Mouse (Mus musculus): ENCODE measurements around the gene Mtmr2. TPM values are rescaled to one million over a fixed set of nuclear protein-coding genes. Genes with fewer than 3 reads are reported as not detected.

Gene Mtmr2
- total and polyA plus RNA-seq, 3 experiments: 47.1 to 95.8 (median 75.2) TPM

DNA sequence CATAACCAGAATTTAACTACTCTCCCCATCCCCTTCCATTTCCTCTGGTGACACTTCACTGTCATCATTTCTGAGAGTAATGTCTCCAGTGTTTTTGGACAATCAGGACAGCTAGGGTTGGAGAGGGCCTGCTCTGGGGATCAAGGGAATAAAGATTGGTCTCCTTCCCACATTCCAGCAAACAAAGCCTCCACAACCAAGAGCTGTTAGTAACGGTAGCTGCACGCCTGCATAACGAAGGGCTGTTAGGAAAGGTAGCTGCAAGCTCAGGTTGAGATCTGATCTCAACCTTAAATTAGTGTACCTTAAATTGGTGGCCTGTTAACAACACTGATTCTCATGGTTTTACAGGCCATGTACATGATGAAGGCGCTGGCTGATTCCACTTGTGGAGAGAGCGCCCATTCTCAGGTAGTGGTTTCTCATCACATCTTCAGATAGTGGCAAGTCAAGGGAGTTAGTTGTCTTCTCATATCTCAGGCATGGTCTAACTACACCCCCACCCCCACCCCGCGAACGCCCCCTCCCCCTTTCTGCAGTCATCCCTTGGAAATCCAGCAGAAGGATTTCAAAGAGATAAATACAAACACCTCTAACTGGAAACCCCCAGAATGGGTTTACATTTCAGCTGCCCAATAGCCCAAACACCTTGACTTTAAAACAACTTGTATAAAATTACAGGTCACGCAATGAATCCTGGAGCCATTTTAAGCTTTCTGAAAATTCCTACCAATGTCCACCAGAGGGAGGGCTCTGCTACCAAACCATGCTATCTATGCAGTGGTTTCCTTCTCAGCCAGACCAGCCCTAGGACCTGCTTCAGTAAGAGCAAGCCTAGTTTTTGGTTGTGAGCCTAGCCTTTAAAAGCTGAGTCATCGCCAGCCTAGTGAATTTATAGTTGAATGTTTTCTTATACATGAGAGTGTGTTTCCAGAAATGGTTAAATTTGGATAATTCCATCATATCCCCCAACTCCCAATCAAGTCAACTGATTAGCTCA lies 100.6 kb downstream of the Mtmr2 start (continued):
- TF ChIP-seq JUND (IDR thresholded peaks at IDR 0.05; ENCODE audit: low read depth, low read length) (no peak), GATA1 (IDR thresholded peaks at IDR 0.05; ENCODE audit: low read depth, low read length) (peak; percentile 60; the same call in 1 of the 2 replicates), ETS1 (IDR thresholded peaks at IDR 0.05; ENCODE audit: low read depth, low read length) (no peak), USF2 (IDR thresholded peaks at IDR 0.05; ENCODE audit: borderline replicate concordance in 1 of 2, insufficient read depth in 1 of 2, low read depth in 1 of 2, low read length in 2 of 2) (no peak), KAT2A (conservative IDR thresholded peaks at IDR 0.05; ENCODE audit: low read depth, low read length) (no peak), MXI1 (IDR thresholded peaks at IDR 0.05; ENCODE audit: low read depth, low read length) (no peak), POLR2AphosphoS5 (IDR thresholded peaks at IDR 0.05; ENCODE audit: borderline replicate concordance, low read depth, low read length) (no peak), ZC3H11A (IDR thresholded peaks at IDR 0.05; ENCODE audit: low read depth, low read length) (peak; percentile 92), NELFE (IDR thresholded peaks at IDR 0.05; ENCODE audit: low read depth, low read length) (no peak), HCFC1 (IDR thresholded peaks at IDR 0.05; ENCODE audit: low read depth, low read length) (0 out of 2 replicates have a peak, but pooled peaks have one; percentile 8), TBP (IDR thresholded peaks at IDR 0.05; ENCODE audit: low read depth, low read length) (0 out of 2 replicates have a peak, but pooled peaks have one; percentile 11), TAL1 (IDR thresholded peaks at IDR 0.05; ENCODE audit: low read length) (no peak), SMC3 (IDR thresholded peaks at IDR 0.05; ENCODE audit: low read depth, low read length) (peak; percentile 97), POLR2A (IDR thresholded peaks at IDR 0.05; ENCODE audit: control insufficient read depth in 1 of 2, insufficient read depth in 1 of 2, low read depth in 1 of 2, low read length in 2 of 2, poor library complexity in 1 of 2) (no peak), NRF1 (IDR thresholded peaks at IDR 0.05; ENCODE audit: insufficient read depth, low read depth, low read length, poor library complexity, severe bottlenecking) (no peak)

DNA sequence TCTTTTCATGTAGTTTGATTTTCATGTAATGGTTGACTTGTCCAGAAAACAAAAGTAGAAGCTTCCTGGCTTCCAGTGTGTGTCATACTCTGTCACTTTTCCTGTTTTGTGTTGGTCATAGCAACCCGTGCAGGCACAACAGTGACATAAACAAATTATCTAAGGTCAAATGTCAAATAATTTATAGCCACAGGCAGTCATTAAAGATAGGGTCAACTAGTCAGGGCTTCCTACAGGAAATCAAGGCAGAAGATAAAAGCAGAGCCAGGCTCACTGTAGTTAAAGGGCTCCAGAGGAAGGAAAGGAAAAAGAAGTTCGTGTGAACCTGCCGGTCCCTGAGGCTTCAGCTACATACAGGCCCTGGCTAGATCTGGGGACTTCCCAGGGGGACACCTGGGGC lies 105.7 kb downstream of the Mtmr2 start:
- no peaks in the 10 kb centered on the region for H3K4me1 ChIP-seq (ENCODE audit: control insufficient read depth in 1 of 2, insufficient read depth in 2 of 2, low read length in 2 of 2)
- DNase-seq (ENCODE audit: low read depth, low spot score): no peak
- H3K27ac ChIP-seq (ENCODE audit: control insufficient read depth, low read depth, low read length): no peak overlapping the region
- no peaks in the 10 kb centered on the region for H3K79me2 ChIP-seq (ENCODE audit: control insufficient read depth, insufficient read depth, low read length, poor library complexity)
- no peaks in the 10 kb centered on the region for H3K9me3 ChIP-seq (replicated peaks; ENCODE audit: insufficient read depth, low read length)
- H3K9ac ChIP-seq (ENCODE audit: control insufficient read depth, low read depth, low read length, poor library complexity, severe bottlenecking): no peak overlapping the region
- no peak for TF ChIP-seq NRF1 (IDR thresholded peaks at IDR 0.05; ENCODE audit: insufficient read depth, low read depth, low read length, poor library complexity, severe bottlenecking)
- TF ChIP-seq E2F4 (IDR thresholded peaks at IDR 0.05; ENCODE audit: borderline replicate concordance, low read depth, low read length): no peak
- TF ChIP-seq KAT2A (conservative IDR thresholded peaks at IDR 0.05; ENCODE audit: low read depth, low read length): no peak
- TF ChIP-seq MAX (IDR thresholded peaks at IDR 0.05; ENCODE audit: low read length): no peak
- no peak for TF ChIP-seq USF1 (IDR thresholded peaks at IDR 0.05; ENCODE audit: low read depth, low read length)
- no peak for TF ChIP-seq NELFE (IDR thresholded peaks at IDR 0.05; ENCODE audit: low read depth, low read length)
- TF ChIP-seq MAFK (IDR thresholded peaks at IDR 0.05; ENCODE audit: borderline replicate concordance, low read depth, low read length): no peak
- TF ChIP-seq POLR2AphosphoS2 (IDR thresholded peaks at IDR 0.05; ENCODE audit: low read length): no peak
- TF ChIP-seq TAL1 (IDR thresholded peaks at IDR 0.05; ENCODE audit: low read length): no peak
- no peak for TF ChIP-seq POLR2A (IDR thresholded peaks at IDR 0.05; ENCODE audit: control insufficient read depth in 1 of 2, insufficient read depth in 1 of 2, low read depth in 1 of 2, low read length in 2 of 2, poor library complexity in 1 of 2)
- TF ChIP-seq GATA1 (IDR thresholded peaks at IDR 0.05; ENCODE audit: low read depth, low read length): no peak
- TF ChIP-seq JUND (IDR thresholded peaks at IDR 0.05; ENCODE audit: low read depth, low read length): no peak
- no peak for TF ChIP-seq ZNF384 (IDR thresholded peaks at IDR 0.05; ENCODE audit: low read depth, low read length)
- no peak for TF ChIP-seq TCF12 (IDR thresholded peaks at IDR 0.05; ENCODE audit: low read depth, low read length)
- TF ChIP-seq EP300 (IDR thresholded peaks at IDR 0.05; ENCODE audit: low read depth in 1 of 2, low read length in 2 of 2): no peak
- no peak for TF ChIP-seq RAD21 (IDR thresholded peaks at IDR 0.05; ENCODE audit: low read depth, low read length)
- no peaks in the 10 kb centered on the region; a peak in 1 of 4 replicates for H3K27me3 ChIP-seq (ENCODE audit: control insufficient read depth in 1 of 2, insufficient read depth in 2 of 2, low read length in 2 of 2)
- no peak overlapping the region for H3K4me3 ChIP-seq (ENCODE audit: control insufficient read depth in 1 of 2, insufficient read depth in 1 of 2, low read depth in 2 of 2, low read length in 2 of 2)
- peaks cover 0 to 3% of the 10 kb centered on the region in 2 experiments; a peak in 2 of 4 replicates for H3K36me3 ChIP-seq (ENCODE audit: control insufficient read depth in 1 of 2, insufficient read depth in 2 of 2, low read length in 2 of 2)
